Mouse (Mus musculus): ENCODE measurements around the gene Zkscan1.

DNA sequence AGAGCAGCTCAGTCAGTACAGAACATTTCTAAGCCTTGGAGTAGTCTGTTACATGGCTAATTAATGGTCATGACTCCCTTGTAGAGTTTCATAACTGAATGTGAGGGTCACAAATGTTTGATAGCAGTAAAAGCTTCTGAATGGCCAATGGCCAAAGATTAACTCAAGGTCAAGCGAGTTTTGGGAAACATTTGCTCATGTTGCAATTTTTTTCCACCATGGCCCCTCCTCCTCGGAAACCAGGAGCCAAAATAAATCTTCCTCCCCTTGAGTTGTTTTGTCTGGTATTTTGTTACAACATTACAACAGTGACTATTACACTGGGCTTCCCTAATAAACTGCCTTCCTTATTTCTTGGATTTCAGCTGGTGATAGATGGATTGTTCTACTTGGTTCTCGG lies 9.2 kb upstream of the Zkscan1 start:
- TF ChIP-seq CTCF (IDR thresholded peaks at IDR 0.05; ENCODE audit: low read depth) = no peak
- TF ChIP-seq EP300 (IDR thresholded peaks at IDR 0.05; ENCODE audit: low read depth) = no peak
